Mouse (Mus musculus): ENCODE results near the gene Tenm2.

- TF ChIP-seq GABPA (IDR thresholded peaks at IDR 0.05; ENCODE audit: low read depth, low read length) (no peak), EP300 (IDR thresholded peaks at IDR 0.05; ENCODE audit: low read depth in 1 of 2, low read length in 2 of 2) (no peak), KAT2A (conservative IDR thresholded peaks at IDR 0.05; ENCODE audit: low read depth, low read length) (no peak), CTCF (IDR thresholded peaks at IDR 0.05 in 2 of 3, conservative IDR thresholded peaks at IDR 0.05 in 1 of 3; ENCODE audit: control insufficient read depth in 1 of 3, insufficient read depth in 1 of 3, low read depth in 2 of 3, low read length in 3 of 3, poor library complexity in 1 of 3, severe bottlenecking in 1 of 3) (no peak), GATA1 (IDR thresholded peaks at IDR 0.05; ENCODE audit: low read depth, low read length) (no peak)
Observed at GRCm38 (mm10) chr11:36090210-36090609, 1145.6 kb downstream of the Tenm2 start.

All from MEL (cell line).